In the genomic region with DNA sequence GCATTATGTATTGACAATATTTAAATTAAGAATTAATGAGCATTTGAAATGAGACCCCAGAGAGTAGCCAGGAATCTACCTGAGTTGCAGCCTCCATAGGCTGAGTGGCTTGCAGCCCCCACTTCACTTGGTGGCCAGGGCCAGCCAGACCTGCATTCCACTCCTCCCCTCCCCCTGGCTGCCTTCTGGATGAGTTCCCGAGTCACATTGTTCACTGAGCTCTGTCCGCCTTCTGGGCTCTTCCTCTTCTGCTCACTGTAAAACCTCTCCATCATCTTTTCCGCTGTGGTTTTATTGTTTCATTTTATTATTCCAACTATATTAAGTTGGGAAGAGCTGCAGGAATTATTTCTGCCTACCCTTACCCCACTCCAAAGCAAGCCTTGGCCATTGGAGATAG, we compare ENCODE assay signal across 11 mouse cellular contexts.
A peak's percentile ranks its signal among the peaks of the same experiment; 100 is the strongest.
DNase-seq lines count a peak whose midpoint lies in the region; ATAC-seq lines count a peak whose summit lies in the region.
"Had no signal": no experiment of that assay in that cellular context is flagged by ENCODE, and none has a peak within 500 bp of the region (broad histone marks: within the 10 kb centered on the region; RNA-seq: fewer than 3 reads in every experiment).

No protein-coding gene starts in this region.

- H3K36me3 ChIP-seq in hindbrain, embryonic 10.5 days = no peaks in the 10 kb centered on the region
- H3K36me3 ChIP-seq in hindbrain, embryonic 11.5 days (ENCODE audit: control insufficient read depth, insufficient read depth, low read length) = no peaks in the 10 kb centered on the region
- H3K36me3 ChIP-seq: liver, embryonic 15.5 days had no signal

- peak overlapping the region; percentile 64 for H3K27ac ChIP-seq in hindbrain, embryonic 10.5 days
- H3K27ac ChIP-seq in hindbrain, embryonic 11.5 days (ENCODE audit: low read depth, low read length) = no peak overlapping the region
- H3K27ac ChIP-seq: liver, embryonic 15.5 days had no signal

- no peak overlapping the region for H3K4me2 ChIP-seq in hindbrain, embryonic 11.5 days (replicated peaks; ENCODE audit: low read depth, low read length)
- H3K4me2 ChIP-seq: liver, embryonic 15.5 days had no signal

- peaks cover 43% of the 10 kb centered on the region for H3K4me1 ChIP-seq in hindbrain, embryonic 10.5 days (replicated peaks)
- no peaks in the 10 kb centered on the region; the same call in 1 of the 2 replicates for H3K4me1 ChIP-seq in hindbrain, embryonic 11.5 days (replicated peaks; ENCODE audit: control insufficient read depth, insufficient read depth, low read length)

- ATAC-seq in hindbrain, embryonic 11.5 days (ENCODE audit: low FRiP score) = no peak

- DNase-seq in cerebellum, postnatal 14 days = peak; percentile 33 to 39
- DNase-seq in cerebellum, adult 11-12 months = no peak
- no peak for DNase-seq in hindbrain, embryonic 10.5 days (ENCODE audit: low spot score)
- DNase-seq in hindbrain, embryonic 11.5 days (ENCODE audit: low spot score) = no peak
- peak; percentile 13 for DNase-seq in urinary bladder, postnatal 14 days (ENCODE audit: low spot score)
- no peak for DNase-seq in urinary bladder, adult 2 months (ENCODE audit: low spot score)
- DNase-seq in thymus, postnatal 4 days = no peak
- DNase-seq in spleen, postnatal 36 days (ENCODE audit: low spot score in 2 of 2) = no peak
- DNase-seq: cerebellum, postnatal 25 days; gastrocnemius, postnatal 10 days had no signal

- no peak overlapping the region for H3K4me3 ChIP-seq in hindbrain, embryonic 10.5 days
- no peak overlapping the region for H3K4me3 ChIP-seq in hindbrain, embryonic 11.5 days (ENCODE audit: low read depth, low read length)
- H3K4me3 ChIP-seq: liver, embryonic 15.5 days had no signal

- 56% methylated on average over 3 of the region's 3 CpGs for WGBS in hindbrain, embryonic 10.5 days
- 65% methylated on average over 3 of the region's 3 CpGs for WGBS in hindbrain, embryonic 11.5 days

- no peaks in the 10 kb centered on the region for H3K9me3 ChIP-seq in hindbrain, embryonic 10.5 days
- no peaks in the 10 kb centered on the region for H3K9me3 ChIP-seq in hindbrain, embryonic 11.5 days (ENCODE audit: control insufficient read depth, low read length)
- H3K9me3 ChIP-seq: liver, embryonic 15.5 days had no signal

- no peak overlapping the region for H3K9ac ChIP-seq in hindbrain, embryonic 11.5 days (ENCODE audit: low read depth, low read length)
- H3K9ac ChIP-seq: liver, embryonic 15.5 days had no signal

- H3K27me3 ChIP-seq in hindbrain, embryonic 10.5 days (ENCODE audit: insufficient read depth, poor library complexity, severe bottlenecking) = 0 out of 2 replicates have a peak, but pooled peaks cover 7% of the 10 kb centered on the region
- H3K27me3 ChIP-seq in hindbrain, embryonic 11.5 days (ENCODE audit: control insufficient read depth, insufficient read depth, low read length) = no peaks in the 10 kb centered on the region
- H3K27me3 ChIP-seq: liver, embryonic 15.5 days had no signal

Comparison
In these comparisons a context has a peak if more than half of its experiments do, and no peak if none do; other contexts are left out.
1. DNase-seq: peak in cerebellum, postnatal 14 days (2 of 2) and urinary bladder, postnatal 14 days (single experiment); none in cerebellum, adult 11-12 months (single experiment), hindbrain, embryonic 10.5 days (single experiment), hindbrain, embryonic 11.5 days (single experiment), urinary bladder, adult 2 months (single experiment), thymus, postnatal 4 days (single experiment) and spleen, postnatal 36 days (0 of 2).